Mouse (Mus musculus): ENCODE measurements around the gene Grik3. TPM values are rescaled to one million over a fixed set of nuclear protein-coding genes. Genes with fewer than 3 reads are reported as not detected.

Grik3 gene
- polyA plus RNA-seq, 1 experiment from 2014 or later = 0.16 TPM

DNA sequence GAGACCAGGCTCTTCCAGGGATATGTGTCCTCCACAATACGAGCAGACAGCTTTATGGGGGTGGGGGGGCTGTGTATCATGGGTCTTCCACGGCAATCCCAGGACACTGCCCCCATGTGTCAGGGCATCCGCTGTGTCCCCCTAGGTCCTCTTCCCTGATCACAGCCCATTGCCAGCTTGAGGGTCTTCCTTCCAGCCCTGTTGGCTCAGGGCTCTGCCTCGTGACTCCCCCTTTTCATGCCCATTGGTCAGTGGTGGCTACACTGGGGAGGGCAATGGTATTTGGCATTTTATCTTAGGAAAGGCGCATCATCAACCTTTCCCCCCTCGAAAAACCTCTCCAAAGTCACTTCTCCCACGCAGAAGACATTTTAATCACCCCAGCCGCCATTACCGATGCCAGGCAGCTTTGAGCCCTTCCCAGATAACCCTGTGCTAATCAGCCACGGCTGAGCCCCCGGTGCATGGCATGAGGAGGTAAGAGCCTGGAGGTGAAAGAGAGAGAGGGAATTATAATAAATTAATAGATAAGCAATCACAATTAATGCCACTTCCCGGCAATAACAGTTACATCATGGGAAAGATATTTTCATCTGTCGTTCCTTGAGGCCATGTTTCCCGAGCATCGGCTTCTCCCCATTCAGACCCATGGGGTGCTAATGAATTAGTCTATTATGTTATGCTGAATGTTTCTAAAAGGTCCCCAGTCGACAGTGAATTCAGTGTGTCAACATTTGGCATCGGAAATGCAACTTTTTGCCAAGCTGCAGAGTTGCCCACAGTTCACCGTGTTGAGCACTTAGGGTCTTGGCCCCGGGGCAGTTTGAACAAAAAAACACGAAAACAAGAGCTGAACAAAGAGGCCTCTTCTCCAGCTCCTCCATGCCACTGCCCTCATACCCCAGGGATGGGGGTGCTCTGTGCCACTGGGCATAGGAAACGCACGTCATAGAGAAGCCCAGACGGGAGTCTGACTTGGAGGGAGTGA is 154.4 kb downstream of the Grik3 start:
- H3K4me3 ChIP-seq (ENCODE audit: low read length) = no peak overlapping the region
- 69% methylated on average over 23 of the region's 23 CpGs for WGBS
- H3K4me2 ChIP-seq (ENCODE audit: low read depth, low read length) = no peak overlapping the region
- peaks cover 23% of the 10 kb centered on the region for H3K4me1 ChIP-seq (ENCODE audit: control insufficient read depth, insufficient read depth, low read length)
- no peaks in the 10 kb centered on the region for H3K27me3 ChIP-seq (ENCODE audit: control insufficient read depth, insufficient read depth, low read length)
- H3K9ac ChIP-seq (ENCODE audit: low read length) = no peak overlapping the region
- H3K27ac ChIP-seq (ENCODE audit: low read length) = no peak overlapping the region
- no peak for ATAC-seq (replicated peaks; ENCODE audit: extremely low read depth, insufficient read depth, low FRiP score)
- no peaks in the 10 kb centered on the region for H3K9me3 ChIP-seq (replicated peaks; ENCODE audit: control insufficient read depth, low read length)
- H3K36me3 ChIP-seq (ENCODE audit: control insufficient read depth, insufficient read depth) = no peaks in the 10 kb centered on the region

GRCm38 (mm10) chr4:125651676-125652246 is 161.3 kb downstream of the Grik3 start:
- WGBS = 51% methylated on average over 24 of the region's 24 CpGs
- Histone ChIP-seq H3K4me2 (ENCODE audit: low read depth, low read length) (no peak overlapping the region), H3K9me3 (replicated peaks; ENCODE audit: control insufficient read depth, low read length) (no peaks in the 10 kb centered on the region), H3K27me3 (ENCODE audit: control insufficient read depth, insufficient read depth, low read length) (no peaks in the 10 kb centered on the region), H3K4me3 (ENCODE audit: low read length) (no peak overlapping the region), H3K36me3 (ENCODE audit: control insufficient read depth, insufficient read depth) (no peaks in the 10 kb centered on the region), H3K27ac (ENCODE audit: low read length) (no peak overlapping the region), H3K9ac (ENCODE audit: low read length) (no peak overlapping the region), H3K4me1 (ENCODE audit: control insufficient read depth, insufficient read depth, low read length) (no peaks in the 10 kb centered on the region)
- no peak for ATAC-seq (replicated peaks; ENCODE audit: extremely low read depth, insufficient read depth, low FRiP score)

GRCm38 (mm10) chr4:125656031-125656430 is 165.5 kb downstream of the Grik3 start:
- Histone ChIP-seq H3K27ac (ENCODE audit: low read length) (no peak overlapping the region), H3K36me3 (ENCODE audit: control insufficient read depth, insufficient read depth) (no peaks in the 10 kb centered on the region), H3K9me3 (replicated peaks; ENCODE audit: control insufficient read depth, low read length) (no peaks in the 10 kb centered on the region), H3K4me3 (ENCODE audit: low read length) (no peak overlapping the region), H3K4me1 (ENCODE audit: control insufficient read depth, insufficient read depth, low read length) (no peaks in the 10 kb centered on the region), H3K4me2 (ENCODE audit: low read depth, low read length) (no peak overlapping the region), H3K9ac (ENCODE audit: low read length) (no peak overlapping the region), H3K27me3 (ENCODE audit: control insufficient read depth, insufficient read depth, low read length) (no peaks in the 10 kb centered on the region)
- ATAC-seq (replicated peaks; ENCODE audit: extremely low read depth, insufficient read depth, low FRiP score) = no peak
- WGBS = 89% methylated on average over 19 of the region's 19 CpGs

- no peak overlapping the region for H3K4me3 ChIP-seq (ENCODE audit: low read length)
- H3K9ac ChIP-seq (ENCODE audit: low read length) = no peak overlapping the region
- H3K27ac ChIP-seq (ENCODE audit: low read length) = no peak overlapping the region
- H3K4me2 ChIP-seq (ENCODE audit: low read depth, low read length) = no peak overlapping the region
- H3K36me3 ChIP-seq (ENCODE audit: control insufficient read depth, insufficient read depth) = no peaks in the 10 kb centered on the region
- no peaks in the 10 kb centered on the region for H3K27me3 ChIP-seq (ENCODE audit: control insufficient read depth, insufficient read depth, low read length)
- no peaks in the 10 kb centered on the region for H3K9me3 ChIP-seq (replicated peaks; ENCODE audit: control insufficient read depth, low read length)
- no peak for ATAC-seq (replicated peaks; ENCODE audit: extremely low read depth, insufficient read depth, low FRiP score)
- 62% methylated on average over 8 of the region's 8 CpGs for WGBS
- no peaks in the 10 kb centered on the region for H3K4me1 ChIP-seq (ENCODE audit: control insufficient read depth, insufficient read depth, low read length)
Measured at GRCm38 (mm10) chr4:125658376-125658775, 167.9 kb downstream of the Grik3 start.

GRCm38 (mm10) chr4:125661982-125662381 is 171.5 kb downstream of the Grik3 start:
- H3K9me3 ChIP-seq (replicated peaks; ENCODE audit: control insufficient read depth, low read length) = no peaks in the 10 kb centered on the region
- H3K4me2 ChIP-seq (ENCODE audit: low read depth, low read length) = no peak overlapping the region
- H3K9ac ChIP-seq (ENCODE audit: low read length) = no peak overlapping the region
- H3K27me3 ChIP-seq (ENCODE audit: control insufficient read depth, insufficient read depth, low read length) = no peaks in the 10 kb centered on the region
- 80% methylated on average over 6 of the region's 6 CpGs for WGBS
- H3K4me1 ChIP-seq (ENCODE audit: control insufficient read depth, insufficient read depth, low read length) = no peaks in the 10 kb centered on the region
- ATAC-seq (replicated peaks; ENCODE audit: extremely low read depth, insufficient read depth, low FRiP score) = no peak
- no peaks in the 10 kb centered on the region for H3K36me3 ChIP-seq (ENCODE audit: control insufficient read depth, insufficient read depth)
- H3K4me3 ChIP-seq (ENCODE audit: low read length) = no peak overlapping the region
- no peak overlapping the region for H3K27ac ChIP-seq (ENCODE audit: low read length)

DNA sequence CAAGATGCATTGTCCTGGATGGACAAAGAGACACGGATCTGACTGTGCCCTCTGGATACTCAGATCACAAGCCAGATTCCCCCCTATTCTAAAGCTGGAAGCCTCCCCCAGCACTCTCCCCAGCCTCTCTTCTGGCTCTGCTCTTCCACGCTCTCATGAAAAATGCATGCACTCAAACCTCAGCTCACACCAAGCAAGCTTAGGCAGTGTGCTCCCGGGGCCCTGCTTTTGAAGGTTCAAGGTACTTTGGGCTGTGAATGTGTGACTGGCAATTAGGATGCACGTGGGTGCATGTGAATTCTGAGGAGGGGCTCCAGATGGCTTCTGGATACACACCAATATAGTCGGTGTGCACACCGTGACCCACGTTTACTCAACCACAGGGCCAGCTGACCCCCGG is 172.8 kb downstream of the Grik3 start:
- no peak overlapping the region for H3K27ac ChIP-seq (ENCODE audit: low read length)
- no peak overlapping the region for H3K4me2 ChIP-seq (ENCODE audit: low read depth, low read length)
- H3K4me3 ChIP-seq (ENCODE audit: low read length) = no peak overlapping the region
- no peaks in the 10 kb centered on the region for H3K27me3 ChIP-seq (ENCODE audit: control insufficient read depth, insufficient read depth, low read length)
- no peaks in the 10 kb centered on the region for H3K4me1 ChIP-seq (ENCODE audit: control insufficient read depth, insufficient read depth, low read length)
- no peaks in the 10 kb centered on the region for H3K36me3 ChIP-seq (ENCODE audit: control insufficient read depth, insufficient read depth)
- ATAC-seq (replicated peaks; ENCODE audit: extremely low read depth, insufficient read depth, low FRiP score) = no peak
- H3K9me3 ChIP-seq (replicated peaks; ENCODE audit: control insufficient read depth, low read length) = no peaks in the 10 kb centered on the region
- no peak overlapping the region for H3K9ac ChIP-seq (ENCODE audit: low read length)
- WGBS = 75% methylated on average over 8 of the region's 8 CpGs

DNA sequence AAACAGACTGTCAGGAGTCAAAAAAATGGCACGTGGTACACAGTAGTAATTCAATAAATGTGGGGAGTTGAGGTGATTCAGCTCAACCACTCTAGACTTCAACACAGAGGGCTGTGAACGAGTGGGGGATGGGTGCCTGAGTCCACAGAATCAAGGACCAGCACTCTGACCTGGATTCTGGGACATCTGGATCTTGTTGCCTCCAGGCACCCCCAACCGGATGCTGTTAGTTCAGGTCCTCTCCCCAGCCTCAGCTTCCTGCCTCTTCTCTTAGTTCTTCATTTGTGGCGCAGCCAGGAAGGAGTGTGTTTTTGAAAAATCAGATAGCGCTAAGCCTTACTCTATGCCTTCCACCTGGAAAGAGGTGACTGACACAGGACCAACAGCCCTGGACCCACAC is 175.5 kb downstream of the Grik3 start:
- no peaks in the 10 kb centered on the region for H3K36me3 ChIP-seq (ENCODE audit: control insufficient read depth, insufficient read depth)

DNA sequence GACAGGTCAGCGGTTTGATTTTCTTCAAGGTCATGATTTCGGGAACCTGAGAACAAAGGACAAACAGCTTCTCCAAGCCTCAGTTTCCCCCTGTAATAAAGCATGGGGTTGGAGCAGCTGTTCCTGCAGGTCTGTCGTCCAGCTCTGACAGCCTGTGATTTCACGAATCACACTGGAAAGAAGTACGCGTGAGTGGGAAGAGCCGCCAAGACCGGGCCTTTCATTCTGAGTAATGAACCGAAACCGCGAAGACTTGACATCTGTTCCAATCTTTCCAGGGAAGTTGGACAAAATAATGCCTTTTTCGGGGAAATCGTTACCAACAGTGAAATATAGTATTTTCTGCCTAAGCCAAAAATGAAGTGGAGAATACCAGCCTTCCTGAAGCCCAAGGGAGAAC is 191.5 kb downstream of the Grik3 start:
- H3K27ac ChIP-seq (ENCODE audit: low read length) = no peak overlapping the region
- H3K4me1 ChIP-seq (ENCODE audit: control insufficient read depth, insufficient read depth, low read length) = no peaks in the 10 kb centered on the region; the same call in 1 of the 2 replicates
- H3K36me3 ChIP-seq (ENCODE audit: control insufficient read depth, insufficient read depth) = no peaks in the 10 kb centered on the region
- no peak overlapping the region for H3K4me3 ChIP-seq (ENCODE audit: low read length)
- WGBS = 88% methylated on average over 13 of the region's 13 CpGs
- H3K4me2 ChIP-seq (ENCODE audit: low read depth, low read length) = no peak overlapping the region
- no peaks in the 10 kb centered on the region for H3K9me3 ChIP-seq (replicated peaks; ENCODE audit: control insufficient read depth, low read length)
- no peak overlapping the region for H3K9ac ChIP-seq (ENCODE audit: low read length)
- H3K27me3 ChIP-seq (ENCODE audit: control insufficient read depth, insufficient read depth, low read length) = no peaks in the 10 kb centered on the region
- ATAC-seq (replicated peaks; ENCODE audit: extremely low read depth, insufficient read depth, low FRiP score) = no peak

More for the DNA sequence above, 175.5 kb downstream of the Grik3 start:
- no peaks in the 10 kb centered on the region for H3K4me1 ChIP-seq (ENCODE audit: control insufficient read depth, insufficient read depth, low read length)
- no peak for ATAC-seq (replicated peaks; ENCODE audit: extremely low read depth, insufficient read depth, low FRiP score)
- H3K9me3 ChIP-seq (replicated peaks; ENCODE audit: control insufficient read depth, low read length) = no peaks in the 10 kb centered on the region
- H3K4me2 ChIP-seq (ENCODE audit: low read depth, low read length) = no peak overlapping the region
- H3K27me3 ChIP-seq (ENCODE audit: control insufficient read depth, insufficient read depth, low read length) = no peaks in the 10 kb centered on the region
- no peak overlapping the region for H3K27ac ChIP-seq (ENCODE audit: low read length)
- H3K4me3 ChIP-seq (ENCODE audit: low read length) = no peak overlapping the region
- no peak overlapping the region for H3K9ac ChIP-seq (ENCODE audit: low read length)
- 68% methylated on average over 5 of the region's 5 CpGs for WGBS

- no peak for ATAC-seq (replicated peaks; ENCODE audit: extremely low read depth, insufficient read depth, low FRiP score)
- Histone ChIP-seq H3K9ac (ENCODE audit: low read length) (no peak overlapping the region), H3K4me2 (ENCODE audit: low read depth, low read length) (no peak overlapping the region), H3K4me3 (ENCODE audit: low read length) (no peak overlapping the region), H3K9me3 (replicated peaks; ENCODE audit: control insufficient read depth, low read length) (no peaks in the 10 kb centered on the region), H3K27ac (ENCODE audit: low read length) (no peak overlapping the region), H3K27me3 (ENCODE audit: control insufficient read depth, insufficient read depth, low read length) (no peaks in the 10 kb centered on the region), H3K4me1 (ENCODE audit: control insufficient read depth, insufficient read depth, low read length) (no peaks in the 10 kb centered on the region; the same call in 1 of the 2 replicates), H3K36me3 (ENCODE audit: control insufficient read depth, insufficient read depth) (no peaks in the 10 kb centered on the region)
- 38% methylated on average over 8 of the region's 8 CpGs for WGBS
Measured at GRCm38 (mm10) chr4:125687078-125687477, 196.6 kb downstream of the Grik3 start.
